Mouse (Mus musculus) urinary bladder, postnatal 0 days (tissue): ENCODE data around the gene Capsl. TPM values are rescaled to one million over a fixed set of nuclear protein-coding genes. Genes with fewer than 3 reads are reported as not detected.

ENCODE experiments used
- polyA plus RNA-seq: library from polyadenylated mRNA; unstranded; fragments of >200 nt; fragmentation: Nextera tagmentation; extraction: Ambion mirVana; gene quantifications from 2 replicates; pipeline ENCODE4 v1.2.1, GENCODE M21; 2015

Gene Capsl
- polyA plus RNA-seq = 7.8 and 8.7 TPM in 2 replicates

GRCm38 (mm10) chr15:9435534-9436180 lies at the start of gene Capsl:
Gene Capsl (plus strand): TSS chr15:9436028.

Other genes starting within 250 kb of the Capsl start
- gene Ugt3a1, start 159.1 kb upstream of the Capsl start, polyA plus RNA-seq = not detected in 2 replicates
- gene Ugt3a2, start 100.5 kb upstream of the Capsl start, polyA plus RNA-seq = not detected in 2 replicates
- 0.16 and 0.34 TPM in 2 replicates for gene Il7r, start 94.1 kb downstream of the Capsl start, polyA plus RNA-seq